Mouse (Mus musculus) myocyte (in vitro differentiated cells): ENCODE measurements at regions not wholly inside any gene's neighbourhood (a gene's known extent, or its start where the extent isn't known, plus 50 kb on each side); places are given as distances from the start of the nearest gene placed in this dataset.

Experiments used
- H3K27me3 ChIP-seq: one replicate; pipeline ENCODE4 v1.6.1; 2011; ENCODE audit not compliant: control insufficient read depth, insufficient read depth, insufficient read length
- H3K36me3 ChIP-seq: one replicate; pipeline ENCODE4 v1.6.1; 2011; ENCODE audit not compliant: control insufficient read depth, insufficient read depth
- H3K4me2 ChIP-seq: one replicate; pipeline ENCODE4 v1.6.1; 2011; ENCODE audit warnings: low read depth, control low read depth
- H3K4me3 ChIP-seq: one replicate; pipeline ENCODE4 v1.5.1; 2011; ENCODE audit warnings: mild to moderate bottlenecking, control low read depth, moderate library complexity
- H3K79me2 ChIP-seq: one replicate; pipeline ENCODE4 v1.6.1; 2011; ENCODE audit not compliant: control insufficient read depth, insufficient read depth
- H3ac ChIP-seq: one replicate; pipeline ENCODE4 v1.6.1; 2011; ENCODE audit not compliant: control insufficient read depth, insufficient read length
- CEBPB ChIP-seq: IDR thresholded peaks from 2 replicates; pipeline ENCODE4 v1.6.1; 2011; ENCODE audit warnings: mild to moderate bottlenecking, moderate library complexity; ENCODE audit not compliant: poor library complexity, insufficient read depth, severe bottlenecking
- E2F4 ChIP-seq: IDR thresholded peaks from one replicate; pipeline ENCODE4 v1.6.1; 2011; ENCODE audit warnings: mild to moderate bottlenecking, control low read depth, moderate library complexity; ENCODE audit not compliant: insufficient read depth
- MAX ChIP-seq: IDR thresholded peaks from one replicate; pipeline ENCODE4 v1.6.1; 2011; ENCODE audit warnings: low read depth, mild to moderate bottlenecking, control low read depth
- MYOD1 ChIP-seq, 3 experiments: IDR thresholded peaks; one replicate each; pipeline ENCODE4 v1.6.1; 2011; ENCODE audit warnings: control low read depth in 2 of 3, low read depth in 2 of 3, mild to moderate bottlenecking in 2 of 3, moderate library complexity in 1 of 3; ENCODE audit not compliant: insufficient read length in 2 of 3, control insufficient read depth in 1 of 3
- MYOG ChIP-seq, 3 experiments: IDR thresholded peaks; one replicate each; pipeline ENCODE4 v1.6.1; 2011; ENCODE audit warnings: control low read depth in 2 of 3, low read depth in 2 of 3, mild to moderate bottlenecking in 2 of 3; ENCODE audit not compliant: insufficient read length in 2 of 3, control insufficient read depth in 1 of 3, insufficient read depth in 1 of 3
- POLR2A ChIP-seq: IDR thresholded peaks from one replicate; pipeline ENCODE4 v1.6.1; 2011; ENCODE audit warnings: low read depth, mild to moderate bottlenecking, control low read depth, moderate library complexity; ENCODE audit not compliant: insufficient read length
- POLR2AphosphoS2 ChIP-seq: IDR thresholded peaks from one replicate; pipeline ENCODE4 v1.6.1; 2011; ENCODE audit warnings: low read depth, control low read depth; ENCODE audit not compliant: insufficient read length
- REST ChIP-seq: IDR thresholded peaks from one replicate; pipeline ENCODE4 v1.6.1; 2011; ENCODE audit warnings: mild to moderate bottlenecking, control low read depth, moderate library complexity; ENCODE audit not compliant: insufficient read depth, insufficient read length
- SRF ChIP-seq: IDR thresholded peaks from one replicate; pipeline ENCODE4 v1.6.1; 2011; ENCODE audit warnings: low read depth; ENCODE audit not compliant: control insufficient read depth, insufficient read length
- TCF12 ChIP-seq: IDR thresholded peaks from one replicate; pipeline ENCODE4 v1.6.1; 2011; ENCODE audit warnings: mild to moderate bottlenecking, control low read depth; ENCODE audit not compliant: poor library complexity, insufficient read depth, severe bottlenecking
- TCF3 ChIP-seq: IDR thresholded peaks from one replicate; pipeline ENCODE4 v1.6.1; 2011; ENCODE audit warnings: low read depth, control low read depth; ENCODE audit not compliant: insufficient read length
- USF1 ChIP-seq: IDR thresholded peaks from one replicate; pipeline ENCODE4 v1.6.1; 2011; ENCODE audit warnings: low read depth, mild to moderate bottlenecking, control low read depth, moderate library complexity

DNA sequence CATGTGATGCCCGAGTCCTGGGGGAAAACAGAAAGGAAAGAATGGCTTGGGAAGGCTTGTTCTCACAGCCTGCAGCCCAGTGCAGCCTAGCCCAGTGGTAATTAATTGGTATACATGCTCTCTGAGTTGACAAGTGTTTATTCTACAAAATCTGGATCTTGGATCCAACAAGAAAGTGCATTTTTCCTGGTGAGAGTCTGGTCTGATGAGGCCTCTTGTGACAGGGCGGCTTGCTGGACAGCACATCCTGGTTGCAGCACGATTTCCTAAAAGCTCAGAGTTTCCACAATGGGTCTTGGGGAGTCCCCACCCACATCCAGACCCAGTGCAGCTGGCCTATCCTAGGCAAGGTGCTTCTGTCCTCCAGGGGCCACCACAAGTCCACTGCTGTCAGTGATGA, 332.7 kb upstream of the Dio3 start:
- no peaks in the 10 kb centered on the region for H3K79me2 ChIP-seq
- H3K4me3 ChIP-seq: no peak overlapping the region
- H3K4me2 ChIP-seq: no peak overlapping the region
- no peak overlapping the region for H3ac ChIP-seq
- no peaks in the 10 kb centered on the region for H3K27me3 ChIP-seq
- no peak for TF ChIP-seq REST
- no peak for TF ChIP-seq E2F4
- no peak for TF ChIP-seq MAX
- TF ChIP-seq POLR2AphosphoS2: no peak
- no peak for TF ChIP-seq SRF
- TF ChIP-seq MYOD1 (IDR thresholded peaks at IDR 0.05; ENCODE audit: control insufficient read depth in 1 of 3, insufficient read length in 2 of 3, low read depth in 2 of 3): no peak
- TF ChIP-seq POLR2A: no peak
- TF ChIP-seq TCF12: no peak
- TF ChIP-seq MYOG (IDR thresholded peaks at IDR 0.05; ENCODE audit: control insufficient read depth in 1 of 3, insufficient read depth in 1 of 3, insufficient read length in 2 of 3, low read depth in 2 of 3): no peak
- no peak for TF ChIP-seq CEBPB
- no peak for TF ChIP-seq USF1
- no peak for TF ChIP-seq TCF3
- H3K36me3 ChIP-seq: no peaks in the 10 kb centered on the region

DNA sequence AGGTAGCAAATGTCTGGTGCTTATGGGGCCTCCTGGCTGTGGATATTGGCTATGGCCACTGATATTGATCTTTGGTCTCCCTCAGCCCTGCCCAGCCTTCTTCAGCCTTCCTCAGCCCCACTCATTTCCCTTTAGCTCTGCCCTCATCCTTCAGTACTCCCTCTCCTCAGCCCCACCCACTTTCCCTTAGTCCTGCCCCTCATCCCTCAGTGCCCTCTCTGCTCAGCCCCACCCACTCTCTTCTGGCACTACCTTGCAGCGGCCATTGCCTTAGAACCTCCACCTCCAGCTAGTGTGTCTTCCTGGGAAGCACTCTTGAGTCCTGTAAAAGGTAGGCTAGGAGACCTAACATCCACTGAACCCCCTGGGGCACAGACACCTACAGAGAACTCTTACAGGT, 331.9 kb upstream of the Dio3 start:
- H3K79me2 ChIP-seq: no peaks in the 10 kb centered on the region
- H3K27me3 ChIP-seq: no peaks in the 10 kb centered on the region
- H3ac ChIP-seq: no peak overlapping the region
- no peak for TF ChIP-seq POLR2AphosphoS2
- TF ChIP-seq REST: no peak
- TF ChIP-seq TCF12: no peak
- TF ChIP-seq E2F4: no peak
- TF ChIP-seq POLR2A: no peak
- no peak for TF ChIP-seq MYOD1 (IDR thresholded peaks at IDR 0.05; ENCODE audit: control insufficient read depth in 1 of 3, insufficient read length in 2 of 3, low read depth in 2 of 3)
- TF ChIP-seq TCF3: no peak
- no peak for TF ChIP-seq CEBPB
- no peak for TF ChIP-seq SRF
- no peak for TF ChIP-seq MYOG (IDR thresholded peaks at IDR 0.05; ENCODE audit: control insufficient read depth in 1 of 3, insufficient read depth in 1 of 3, insufficient read length in 2 of 3, low read depth in 2 of 3)
- no peak for TF ChIP-seq USF1
- no peak for TF ChIP-seq MAX
- H3K36me3 ChIP-seq: no peaks in the 10 kb centered on the region
- H3K4me3 ChIP-seq: no peak overlapping the region
- H3K4me2 ChIP-seq: no peak overlapping the region

DNA sequence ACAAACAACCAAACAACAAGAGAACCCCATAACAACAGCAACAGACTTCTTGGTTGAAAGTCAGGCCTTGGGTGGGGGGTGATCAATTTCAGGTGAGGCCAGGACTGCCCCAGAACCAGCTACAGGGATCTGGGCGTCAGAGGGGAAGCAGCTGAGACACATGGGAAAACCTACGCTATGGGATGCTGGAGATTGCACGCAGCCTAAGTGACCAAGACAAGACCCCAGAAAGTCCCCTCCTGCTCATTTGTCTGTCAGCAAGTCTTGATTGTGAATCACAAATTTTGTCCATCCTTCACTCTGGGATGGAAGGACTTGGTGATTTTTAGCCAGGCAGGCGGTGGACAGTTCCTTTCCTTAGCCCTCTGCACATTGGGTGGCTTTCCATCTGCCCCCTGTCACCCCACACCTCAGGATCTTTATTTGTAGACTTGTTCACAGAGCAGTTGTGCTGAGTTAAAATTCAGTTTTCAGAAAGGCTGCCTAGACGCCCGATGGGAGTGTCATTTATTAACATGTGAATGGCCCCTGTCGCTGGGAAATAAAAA, 330.9 kb upstream of the Dio3 start:
- H3K4me2 ChIP-seq: no peak overlapping the region
- H3ac ChIP-seq: no peak overlapping the region
- H3K79me2 ChIP-seq: no peaks in the 10 kb centered on the region
- H3K4me3 ChIP-seq: no peak overlapping the region
- no peaks in the 10 kb centered on the region for H3K36me3 ChIP-seq
- no peak for TF ChIP-seq MYOG (IDR thresholded peaks at IDR 0.05; ENCODE audit: control insufficient read depth in 1 of 3, insufficient read depth in 1 of 3, insufficient read length in 2 of 3, low read depth in 2 of 3)
- no peak for TF ChIP-seq POLR2A
- TF ChIP-seq CEBPB: no peak
- TF ChIP-seq SRF: no peak
- no peak for TF ChIP-seq REST
- no peak for TF ChIP-seq MYOD1 (IDR thresholded peaks at IDR 0.05; ENCODE audit: control insufficient read depth in 1 of 3, insufficient read length in 2 of 3, low read depth in 2 of 3)
- no peak for TF ChIP-seq E2F4
- no peak for TF ChIP-seq TCF12
- TF ChIP-seq POLR2AphosphoS2: no peak
- no peak for TF ChIP-seq TCF3
- TF ChIP-seq USF1: no peak
- no peak for TF ChIP-seq MAX
- H3K27me3 ChIP-seq: no peaks in the 10 kb centered on the region

DNA sequence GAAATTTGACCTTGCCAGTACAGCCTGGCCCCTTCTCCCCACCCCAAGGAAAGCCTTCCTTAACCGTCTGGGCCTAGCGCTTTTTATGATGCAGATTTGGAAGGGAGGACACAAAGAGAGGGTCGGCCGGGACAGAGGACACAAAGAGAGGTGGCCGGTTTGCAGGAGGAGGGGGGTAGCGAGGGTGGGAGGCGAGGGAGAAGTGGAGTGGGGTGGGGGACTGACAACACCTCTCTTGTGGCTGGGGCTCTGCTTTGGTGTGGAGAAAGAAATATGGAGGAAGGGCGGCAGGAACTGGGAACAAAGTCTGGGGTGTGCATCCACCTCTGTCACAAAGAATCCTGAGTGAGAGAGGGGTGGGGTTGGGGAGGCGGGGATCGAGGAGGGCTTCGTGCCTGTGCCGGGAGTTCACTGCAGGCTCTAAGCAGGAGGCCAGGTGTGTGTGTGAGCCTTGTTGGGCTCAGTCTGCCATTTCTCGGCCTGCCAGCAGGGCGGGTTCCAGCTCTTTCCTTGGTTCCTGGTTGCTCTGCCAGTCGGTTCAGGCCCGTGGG, 330.4 kb upstream of the Dio3 start:
- H3ac ChIP-seq: no peak overlapping the region
- TF ChIP-seq POLR2A: no peak
- no peak for TF ChIP-seq E2F4
- no peak for TF ChIP-seq TCF12
- TF ChIP-seq TCF3: no peak
- TF ChIP-seq CEBPB: no peak
- TF ChIP-seq MYOG (IDR thresholded peaks at IDR 0.05; ENCODE audit: control insufficient read depth in 1 of 3, insufficient read depth in 1 of 3, insufficient read length in 2 of 3, low read depth in 2 of 3): no peak
- TF ChIP-seq USF1: no peak
- no peak for TF ChIP-seq MYOD1 (IDR thresholded peaks at IDR 0.05; ENCODE audit: control insufficient read depth in 1 of 3, insufficient read length in 2 of 3, low read depth in 2 of 3)
- TF ChIP-seq MAX: no peak
- TF ChIP-seq SRF: no peak
- TF ChIP-seq POLR2AphosphoS2: no peak
- H3K4me3 ChIP-seq: no peak overlapping the region
- H3K27me3 ChIP-seq: no peaks in the 10 kb centered on the region
- H3K36me3 ChIP-seq: no peaks in the 10 kb centered on the region
- H3K4me2 ChIP-seq: no peak overlapping the region
- no peaks in the 10 kb centered on the region for H3K79me2 ChIP-seq
